ENCODE assay signal across 8 mouse cellular contexts in genomic region chr14:51103217-51103616, GRCm38 (mm10). TPM values are rescaled to one million over a fixed set of nuclear protein-coding genes. Genes with fewer than 3 reads are reported as not detected.
DNase-seq lines count a peak whose midpoint lies in the region.

No protein-coding gene starts in this region.

- peak; percentile 83 for DNase-seq in CD4-positive, CD25-positive, alpha-beta regulatory T cell, adult 2 months (ENCODE audit: low read depth, low spot score)
- peak; percentile 15 for DNase-seq in MN1 (ENCODE audit: low spot score)
- DNase-seq in cerebellum, postnatal 10 days = peak; percentile 86 to 90
- DNase-seq in gastrocnemius, postnatal 10 days = peak; percentile 76
- DNase-seq in kidney, postnatal 4 days = peak; percentile 85 to 86
- peak; percentile 59 for DNase-seq in lung, postnatal 25 days (ENCODE audit: low spot score)
- DNase-seq in right cerebral cortex, postnatal 10 days (ENCODE audit: low spot score in 2 of 2) = peak; percentile 59 to 79
- DNase-seq in yolk sac, embryonic 10.5 days (ENCODE audit: low spot score) = peak; percentile 30

RNA-seq across cellular contexts. Expression of gene Eddm3b, which starts 11.0 kb away (rescaled TPM):
- not detected for total RNA-seq in gastrocnemius, postnatal 10 days (2021)

RNA-seq across cellular contexts. Expression of gene Ang, which starts 12.3 kb away (rescaled TPM):
- 1 to 10 TPM; 3.3 to 4.6 TPM for total RNA-seq in gastrocnemius, postnatal 10 days (2021)

RNA-seq across cellular contexts. Expression of gene Rnase4, which starts 12.3 kb away (rescaled TPM):
- total RNA-seq in gastrocnemius, postnatal 10 days (2021) = 10 to 100 TPM; 46.6 to 51.4 TPM

RNA-seq across cellular contexts. Expression of gene Rnase6, which starts 20.5 kb away (rescaled TPM):
- total RNA-seq in gastrocnemius, postnatal 10 days (2021) = 1 to 10 TPM in 1 of 2 experiments, under 1 TPM in 1; 0.61 to 1.0 TPM

RNA-seq across cellular contexts. Expression of gene Olfr750, which starts 29.0 kb away (rescaled TPM):
- total RNA-seq in gastrocnemius, postnatal 10 days (2021) = not detected

Comparison
In these comparisons a context has a peak if more than half of its experiments do, and no peak if none do; other contexts are left out.
1. Peak in every context shown above with its lines: DNase-seq.
2. DNase-seq: peak in every context shown above with its lines; median percentile 88 in cerebellum, postnatal 10 days; 86 in kidney, postnatal 4 days; 83 in CD4-positive, CD25-positive, alpha-beta regulatory T cell, adult 2 months; 76 in gastrocnemius, postnatal 10 days; 69 in right cerebral cortex, postnatal 10 days; 59 in lung, postnatal 25 days; 30 in yolk sac, embryonic 10.5 days; 15 in MN1.